Mouse (Mus musculus): ENCODE data around the gene Pdcl2. TPM values are rescaled to one million over a fixed set of nuclear protein-coding genes. Genes with fewer than 3 reads are reported as not detected.

The Pdcl2 gene
- polyA plus RNA-seq, 1 experiment: 1.2 TPM

GRCm38 (mm10) chr5:76305616-76306015, 25.3 kb downstream of the Pdcl2 start:
- Histone ChIP-seq H3K27me3 (ENCODE audit: control insufficient read depth, insufficient read depth, low read length, poor library complexity, severe bottlenecking) (no peaks in the 10 kb centered on the region), H3K27ac (ENCODE audit: insufficient read depth, low read length) (no peak overlapping the region), H3K36me3 (ENCODE audit: control insufficient read depth, insufficient read depth, low read length, poor library complexity, severe bottlenecking) (no peaks in the 10 kb centered on the region), H3K4me3 (ENCODE audit: low read depth, low read length) (no peak overlapping the region), H3K9me3 (replicated peaks; ENCODE audit: control insufficient read depth, insufficient read depth, low read length, poor library complexity, severe bottlenecking) (no peaks in the 10 kb centered on the region), H3K9ac (ENCODE audit: low read depth, poor library complexity, severe bottlenecking) (peak overlapping the region; percentile 100; the same call in 1 of the 2 replicates), H3K4me1 (ENCODE audit: control insufficient read depth, insufficient read depth, low read length) (no peaks in the 10 kb centered on the region)
- no peak for TF ChIP-seq POLR2A (IDR thresholded peaks at IDR 0.05; ENCODE audit: insufficient read depth, low read length)
- no peak for TF ChIP-seq EP300 (IDR thresholded peaks at IDR 0.05; ENCODE audit: insufficient read depth, low read depth, low read length)

- H3K9me3 ChIP-seq (replicated peaks; ENCODE audit: control insufficient read depth, insufficient read depth, low read length, poor library complexity, severe bottlenecking): no peaks in the 10 kb centered on the region
- no peaks in the 10 kb centered on the region for H3K36me3 ChIP-seq (ENCODE audit: control insufficient read depth, insufficient read depth, low read length, poor library complexity, severe bottlenecking)
- H3K27ac ChIP-seq (ENCODE audit: insufficient read depth, low read length): peak within 1 kb of the TSS; percentile 44
- H3K4me1 ChIP-seq (ENCODE audit: control insufficient read depth, insufficient read depth, low read length): no peaks in the 10 kb centered on the region
- TF ChIP-seq CTCF (IDR thresholded peaks at IDR 0.05; ENCODE audit: low read depth, low read length) (no peak), POLR2A (IDR thresholded peaks at IDR 0.05; ENCODE audit: insufficient read depth, low read length) (no peak), EP300 (IDR thresholded peaks at IDR 0.05; ENCODE audit: insufficient read depth, low read depth, low read length) (no peak)
- peak within 1 kb of the TSS; percentile 100 for H3K9ac ChIP-seq (ENCODE audit: low read depth, poor library complexity, severe bottlenecking)
- no peaks in the 10 kb centered on the region for H3K27me3 ChIP-seq (ENCODE audit: control insufficient read depth, insufficient read depth, low read length, poor library complexity, severe bottlenecking)
- peak within 1 kb of the TSS; percentile 73 for H3K4me3 ChIP-seq (ENCODE audit: low read depth, low read length)
Observed at GRCm38 (mm10) chr5:76304452-76305341, 26.3 kb downstream of the Pdcl2 start, which contains the start of gene Clock. Gene Clock (minus strand): TSS chr5:76304792.

- peak overlapping the region; percentile 15; the same call in 1 of the 2 replicates for H3K27ac ChIP-seq (ENCODE audit: insufficient read depth, low read length)
- H3K4me1 ChIP-seq (ENCODE audit: control insufficient read depth, insufficient read depth, low read length): no peaks in the 10 kb centered on the region
- peak overlapping the region; percentile 100 for H3K9ac ChIP-seq (ENCODE audit: low read depth, poor library complexity, severe bottlenecking)
- no peaks in the 10 kb centered on the region for H3K36me3 ChIP-seq (ENCODE audit: control insufficient read depth, insufficient read depth, low read length, poor library complexity, severe bottlenecking)
- no peaks in the 10 kb centered on the region for H3K9me3 ChIP-seq (replicated peaks; ENCODE audit: control insufficient read depth, insufficient read depth, low read length, poor library complexity, severe bottlenecking)
- no peak for TF ChIP-seq EP300 (IDR thresholded peaks at IDR 0.05; ENCODE audit: insufficient read depth, low read depth, low read length)
- TF ChIP-seq CTCF (IDR thresholded peaks at IDR 0.05; ENCODE audit: low read depth, low read length): no peak
- no peak for TF ChIP-seq POLR2A (IDR thresholded peaks at IDR 0.05; ENCODE audit: insufficient read depth, low read length)
- no peaks in the 10 kb centered on the region for H3K27me3 ChIP-seq (ENCODE audit: control insufficient read depth, insufficient read depth, low read length, poor library complexity, severe bottlenecking)
- peak overlapping the region; percentile 73 for H3K4me3 ChIP-seq (ENCODE audit: low read depth, low read length)
Observed at GRCm38 (mm10) chr5:76303745-76304451, 27.1 kb downstream of the Pdcl2 start.

GRCm38 (mm10) chr5:76303379-76303744, 27.6 kb downstream of the Pdcl2 start:
- H3K4me1 ChIP-seq (ENCODE audit: control insufficient read depth, insufficient read depth, low read length): no peaks in the 10 kb centered on the region
- H3K27me3 ChIP-seq (ENCODE audit: control insufficient read depth, insufficient read depth, low read length, poor library complexity, severe bottlenecking): no peaks in the 10 kb centered on the region
- no peaks in the 10 kb centered on the region for H3K9me3 ChIP-seq (replicated peaks; ENCODE audit: control insufficient read depth, insufficient read depth, low read length, poor library complexity, severe bottlenecking)
- no peaks in the 10 kb centered on the region for H3K36me3 ChIP-seq (ENCODE audit: control insufficient read depth, insufficient read depth, low read length, poor library complexity, severe bottlenecking)
- TF ChIP-seq POLR2A (IDR thresholded peaks at IDR 0.05; ENCODE audit: insufficient read depth, low read length): no peak
- H3K27ac ChIP-seq (ENCODE audit: insufficient read depth, low read length): 0 out of 2 replicates have a peak overlapping the region, but pooled peaks have one; percentile 15
- H3K9ac ChIP-seq (ENCODE audit: low read depth, poor library complexity, severe bottlenecking): peak overlapping the region; percentile 100
- H3K4me3 ChIP-seq (ENCODE audit: low read depth, low read length): peak overlapping the region; percentile 73

- Histone ChIP-seq H3K27ac (ENCODE audit: insufficient read depth, low read length) (no peak overlapping the region), H3K36me3 (ENCODE audit: control insufficient read depth, insufficient read depth, low read length, poor library complexity, severe bottlenecking) (no peaks in the 10 kb centered on the region), H3K4me3 (ENCODE audit: low read depth, low read length) (no peak overlapping the region), H3K27me3 (ENCODE audit: control insufficient read depth, insufficient read depth, low read length, poor library complexity, severe bottlenecking) (no peaks in the 10 kb centered on the region), H3K9me3 (replicated peaks; ENCODE audit: control insufficient read depth, insufficient read depth, low read length, poor library complexity, severe bottlenecking) (no peaks in the 10 kb centered on the region), H3K9ac (ENCODE audit: low read depth, poor library complexity, severe bottlenecking) (no peak overlapping the region), H3K4me1 (ENCODE audit: control insufficient read depth, insufficient read depth, low read length) (no peaks in the 10 kb centered on the region)
- TF ChIP-seq CTCF (IDR thresholded peaks at IDR 0.05; ENCODE audit: low read depth, low read length) (no peak), POLR2A (IDR thresholded peaks at IDR 0.05; ENCODE audit: insufficient read depth, low read length) (no peak)
Observed at GRCm38 (mm10) chr5:76302009-76302408, 28.9 kb downstream of the Pdcl2 start.

GRCm38 (mm10) chr5:76289234-76289691, 41.7 kb downstream of the Pdcl2 start:
- TF ChIP-seq CTCF (IDR thresholded peaks at IDR 0.05; ENCODE audit: low read depth, low read length) (no peak), POLR2A (IDR thresholded peaks at IDR 0.05; ENCODE audit: insufficient read depth, low read length) (no peak), EP300 (IDR thresholded peaks at IDR 0.05; ENCODE audit: insufficient read depth, low read depth, low read length) (no peak)
- Histone ChIP-seq H3K27ac (ENCODE audit: insufficient read depth, low read length) (no peak overlapping the region), H3K27me3 (ENCODE audit: control insufficient read depth, insufficient read depth, low read length, poor library complexity, severe bottlenecking) (no peaks in the 10 kb centered on the region), H3K9me3 (replicated peaks; ENCODE audit: control insufficient read depth, insufficient read depth, low read length, poor library complexity, severe bottlenecking) (no peaks in the 10 kb centered on the region), H3K4me3 (ENCODE audit: low read depth, low read length) (no peak overlapping the region), H3K4me1 (ENCODE audit: control insufficient read depth, insufficient read depth, low read length) (peaks cover 9% of the 10 kb centered on the region), H3K36me3 (ENCODE audit: control insufficient read depth, insufficient read depth, low read length, poor library complexity, severe bottlenecking) (no peaks in the 10 kb centered on the region), H3K9ac (ENCODE audit: low read depth, poor library complexity, severe bottlenecking) (no peak overlapping the region)

Measured in ES-Bruce4 (cell line).